Mouse (Mus musculus) 416B (cell line): ENCODE data around the gene Kcnj14.

Experiments
- DNase-seq: peaks from one replicate; pipeline ENCODE4 v3.0.0; 2011; ENCODE audit warnings: low read depth

The Kcnj14 gene

GRCm38 (mm10) chr7:45824598-45824997, at the start of gene Kcnj14:
TSS of gene Kcnj14 (minus strand) at chr7:45824782.
- no peak for DNase-seq

DNA sequence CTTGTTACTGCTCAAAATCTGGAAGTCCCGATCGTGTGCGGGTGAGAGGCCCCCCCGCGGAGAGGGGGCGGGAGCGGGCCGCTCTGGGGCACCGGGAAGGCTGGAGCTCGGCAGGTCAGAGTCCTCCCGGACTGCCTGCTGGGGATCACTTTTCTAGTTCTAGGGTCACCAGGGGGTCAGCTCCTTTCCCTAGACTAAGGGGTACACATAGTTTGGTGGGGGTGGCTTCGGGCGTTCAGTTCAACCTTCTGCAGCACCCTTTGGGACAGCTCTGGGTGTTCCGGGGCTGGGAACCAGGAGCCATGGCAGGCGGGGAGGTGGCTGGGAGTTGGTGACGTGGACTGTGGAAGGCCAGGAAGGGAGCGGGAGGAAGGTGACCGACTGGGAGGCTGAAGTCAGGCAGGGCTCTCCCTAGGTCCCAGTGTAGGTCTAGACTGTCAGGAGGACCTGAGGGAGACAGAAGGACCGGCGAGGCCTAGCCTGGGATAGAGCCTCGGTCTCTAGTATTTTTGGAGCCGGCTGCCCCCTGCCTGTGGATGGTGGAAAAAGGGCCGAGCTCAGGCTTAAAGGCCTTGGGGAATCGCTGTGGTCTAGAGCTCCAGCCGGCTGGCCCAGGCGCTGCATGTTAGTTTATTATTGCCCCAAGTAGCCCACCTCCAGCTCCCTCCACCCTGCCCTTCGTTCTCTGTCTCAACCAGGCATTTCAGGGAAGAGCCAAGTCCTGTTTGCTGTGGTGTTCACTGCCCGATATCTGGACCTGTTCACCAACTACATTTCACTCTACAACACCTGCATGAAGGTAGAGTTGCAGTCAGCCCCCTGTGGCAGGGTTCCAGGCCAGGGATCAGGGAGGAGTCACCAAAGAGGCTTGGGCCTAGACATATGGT, 48.7 kb upstream of the Kcnj14 start:
- peak; percentile 35 for DNase-seq

DNA sequence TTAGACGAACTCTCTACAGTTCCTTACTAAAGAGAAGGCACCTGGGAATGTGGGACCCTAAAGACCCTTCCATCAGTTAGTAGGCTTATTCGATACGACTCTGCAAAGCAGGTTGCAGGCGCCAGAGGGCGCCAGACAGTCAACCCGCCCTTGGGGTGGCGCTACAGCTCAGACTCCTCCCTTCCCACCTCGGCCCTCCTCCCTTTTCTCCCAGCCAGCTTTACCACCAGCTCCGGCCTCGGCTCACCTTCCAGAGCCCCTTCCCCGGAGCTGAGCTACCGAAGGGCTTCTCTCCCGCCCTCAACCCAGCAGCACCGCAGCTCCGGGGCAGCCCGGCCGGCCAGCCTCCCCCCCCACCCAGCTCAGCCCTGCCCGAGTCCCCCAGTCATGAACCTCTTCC, 48.0 kb upstream of the Kcnj14 start, which contains the start of gene Kdelr1:
Kdelr1 (plus strand) TSS at position 149 of the 400 bp plus-strand sequence.
- DNase-seq: peak; percentile 86

DNA sequence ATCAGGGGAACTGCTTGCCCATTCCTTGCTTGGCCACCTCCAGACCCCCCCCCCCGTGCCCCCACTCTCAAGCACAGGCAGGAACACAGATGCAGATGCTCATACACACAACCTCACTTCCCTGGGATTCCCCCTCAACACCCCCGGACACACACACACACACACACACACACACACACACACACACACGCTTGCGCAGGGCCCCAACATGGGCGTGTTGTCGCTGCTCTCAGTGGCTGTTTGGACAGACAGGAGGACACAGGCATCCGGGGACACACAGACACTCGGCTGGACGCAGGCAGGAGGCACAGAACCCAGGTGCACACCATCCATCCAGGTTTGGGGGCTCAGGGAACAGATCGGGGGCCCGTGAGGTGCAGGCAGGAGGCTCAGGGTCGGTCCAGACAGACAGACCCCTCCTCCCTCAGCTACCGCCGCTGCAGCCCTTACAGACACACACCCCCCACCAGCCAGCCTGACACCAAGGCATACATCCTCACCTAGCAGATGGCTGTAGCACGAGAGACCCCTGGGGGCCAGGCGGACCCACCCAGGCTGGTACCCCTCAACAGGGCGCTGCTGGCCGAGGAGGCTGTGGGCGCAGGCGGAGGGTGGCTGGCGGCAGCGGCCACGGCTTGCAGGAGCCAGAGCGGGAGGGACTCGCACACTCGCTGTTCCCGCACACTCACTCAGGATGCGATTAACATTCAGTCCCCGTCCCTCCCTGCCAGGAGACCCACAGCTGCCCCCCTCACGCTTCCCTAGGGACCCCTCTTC, 45.9 kb upstream of the Kcnj14 start:
- no peak for DNase-seq

- DNase-seq: no peak
These were observed 45.2 kb upstream of the Kcnj14 start for GRCm38 (mm10) chr7:45869787-45870186.

GRCm38 (mm10) chr7:45869107-45869670, 44.6 kb upstream of the Kcnj14 start:
- DNase-seq: no peak

- no peak for DNase-seq
These were observed 43.3 kb upstream of the Kcnj14 start for GRCm38 (mm10) chr7:45867871-45868270.

GRCm38 (mm10) chr7:45865925-45866910, 41.6 kb upstream of the Kcnj14 start:
- no peak for DNase-seq

GRCm38 (mm10) chr7:45864435-45864834, 39.9 kb upstream of the Kcnj14 start:
- no peak for DNase-seq

GRCm38 (mm10) chr7:45862804-45863203, 38.2 kb upstream of the Kcnj14 start:
- no peak for DNase-seq

GRCm38 (mm10) chr7:45859008-45859407, 34.4 kb upstream of the Kcnj14 start:
- no peak for DNase-seq

- DNase-seq: no peak
These were observed 32.6 kb upstream of the Kcnj14 start for GRCm38 (mm10) chr7:45856950-45857901.

DNA sequence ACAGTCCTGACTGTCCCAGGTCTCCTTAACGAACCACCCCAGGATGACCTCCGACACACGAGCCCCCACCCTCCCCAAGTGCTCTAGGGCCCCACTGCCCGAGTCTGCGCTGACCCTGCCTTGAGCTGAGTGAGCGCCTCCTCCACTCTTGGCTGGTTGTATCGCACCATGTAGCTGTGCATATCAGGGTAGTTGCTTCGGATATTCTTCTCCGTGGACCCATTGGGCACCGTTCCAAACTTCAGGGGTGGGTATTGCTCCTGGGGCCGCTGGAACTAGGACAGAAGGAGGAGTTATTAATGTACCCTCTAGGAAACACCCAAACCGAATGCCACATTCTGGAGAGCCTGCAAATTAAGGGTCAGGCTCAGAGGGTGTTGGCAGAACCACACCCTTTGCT, 28.5 kb upstream of the Kcnj14 start:
- no peak for DNase-seq

GRCm38 (mm10) chr7:45850661-45851060, 26.1 kb upstream of the Kcnj14 start:
- DNase-seq: no peak

- DNase-seq: no peak
These were observed 24.0 kb upstream of the Kcnj14 start for GRCm38 (mm10) chr7:45848447-45849027.

- no peak for DNase-seq
These were observed 18.6 kb upstream of the Kcnj14 start for GRCm38 (mm10) chr7:45842950-45843744.

GRCm38 (mm10) chr7:45833924-45834323, 9.3 kb upstream of the Kcnj14 start:
- no peak for DNase-seq

DNA sequence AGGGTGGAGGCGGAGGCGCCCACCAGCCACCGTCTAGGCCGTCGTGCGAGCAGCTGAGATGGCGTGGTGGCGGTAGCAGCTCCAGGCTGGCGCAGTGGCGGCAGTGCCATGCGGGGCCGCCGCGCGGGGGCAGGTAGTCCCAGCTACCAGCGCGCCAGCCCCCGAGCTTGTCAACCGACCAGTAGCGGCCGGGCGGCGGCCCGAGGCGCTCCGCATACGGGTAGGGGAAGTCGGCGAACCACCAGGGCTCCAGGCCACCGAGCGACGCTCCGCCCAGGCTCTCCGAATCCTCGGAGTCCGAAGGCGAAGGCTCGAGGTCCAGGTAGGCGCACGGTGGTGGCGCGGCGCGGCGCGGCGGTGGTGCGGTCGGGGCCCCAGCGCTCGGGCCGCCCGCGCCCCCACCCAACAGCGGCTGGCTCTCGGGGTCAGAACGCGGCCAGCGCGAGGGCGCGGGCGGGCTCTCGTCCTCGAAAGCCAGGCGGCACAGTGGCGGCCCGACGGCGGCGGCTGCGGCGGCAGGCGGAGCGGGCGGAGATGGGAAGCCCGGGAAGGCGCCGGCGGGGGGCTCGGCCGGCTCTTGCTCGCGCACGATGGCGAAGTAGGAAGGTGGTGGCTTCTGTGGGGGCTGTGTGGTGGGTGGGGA, 8.7 kb upstream of the Kcnj14 start:
- no peak for DNase-seq

- DNase-seq: no peak
These were observed 7.8 kb upstream of the Kcnj14 start for GRCm38 (mm10) chr7:45832428-45832827.
